12 mouse cellular contexts compared by ENCODE assay signal in genomic region chr1:75024419-75025199, GRCm38 (mm10).
DNase-seq lines count a peak whose midpoint lies in the region; ATAC-seq lines count a peak whose summit lies in the region.
"Had no signal": no experiment of that assay in that cellular context is flagged by ENCODE, and none has a peak within 500 bp of the region (broad histone marks: within the 10 kb centered on the region; RNA-seq: fewer than 3 reads in every experiment).

No protein-coding gene starts in this region.

- H3K36me3 ChIP-seq in intestine, embryonic 14.5 days (ENCODE audit: control insufficient read depth, insufficient read depth, low read length), result no peaks in the 10 kb centered on the region
- H3K36me3 ChIP-seq: limb, embryonic 10.5 days; neural tube, embryonic 15.5 days had no signal

- no peak for ATAC-seq in intestine, embryonic 14.5 days (replicated peaks; ENCODE audit: low FRiP score, low TSS enrichment, low read depth)
- ATAC-seq: inflammation-experienced regulatory T-cells, adult 6 months had no signal

- no peak overlapping the region for H3K9ac ChIP-seq in intestine, embryonic 14.5 days (ENCODE audit: low read length)
- H3K9ac ChIP-seq: neural tube, embryonic 15.5 days had no signal

- H3K4me2 ChIP-seq in intestine, embryonic 14.5 days (ENCODE audit: low read length), result no peak overlapping the region
- H3K4me2 ChIP-seq: neural tube, embryonic 15.5 days had no signal

- no peaks in the 10 kb centered on the region for H3K4me1 ChIP-seq in intestine, embryonic 14.5 days (replicated peaks; ENCODE audit: control insufficient read depth, insufficient read depth, low read length)
- H3K4me1 ChIP-seq: limb, embryonic 10.5 days had no signal

- H3K27ac ChIP-seq in intestine, embryonic 14.5 days (ENCODE audit: low read depth), result peak overlapping the region; percentile 33; the same call in 1 of the 2 replicates
- H3K27ac ChIP-seq: limb, embryonic 10.5 days; neural tube, embryonic 15.5 days had no signal

- H3K9me3 ChIP-seq in intestine, embryonic 14.5 days (ENCODE audit: control insufficient read depth, low read length), result no peaks in the 10 kb centered on the region
- H3K9me3 ChIP-seq: limb, embryonic 10.5 days; neural tube, embryonic 15.5 days had no signal

- DNase-seq in adrenal gland, adult (ENCODE audit: inconsistent age in 2 of 2, low spot score in 1 of 2), result peak; percentile 77 to 90
- DNase-seq in adrenal gland, postnatal 4 days (ENCODE audit: low spot score in 2 of 2), result no peak
- peak; percentile 68 for DNase-seq in ovary, adult 18-20 months (ENCODE audit: low spot score)
- DNase-seq in ovary, postnatal 10 days (ENCODE audit: low spot score), result no peak
- DNase-seq in intestine, embryonic 14.5 days (ENCODE audit: low spot score), result no peak
- DNase-seq in urinary bladder, postnatal 10 days (ENCODE audit: low spot score), result peak; percentile 12
- DNase-seq in thymus, postnatal 25 days, result no peak
- DNase-seq in gastrocnemius, postnatal 10 days, result no peak
- DNase-seq: right cerebral cortex, postnatal 25 days had no signal

- no peak overlapping the region for H3K4me3 ChIP-seq in intestine, embryonic 14.5 days (ENCODE audit: low read depth, low read length)
- H3K4me3 ChIP-seq: limb, embryonic 10.5 days; neural tube, embryonic 15.5 days had no signal

- no peaks in the 10 kb centered on the region for H3K27me3 ChIP-seq in intestine, embryonic 14.5 days (replicated peaks; ENCODE audit: control insufficient read depth, insufficient read depth, low read length)
- H3K27me3 ChIP-seq: neural tube, embryonic 15.5 days had no signal

- 78% methylated on average over 7 of the region's 7 CpGs for WGBS in intestine, embryonic 14.5 days

Comparison
In these comparisons a context has a peak if more than half of its experiments do, and no peak if none do; other contexts are left out.
1. DNase-seq: peak in adrenal gland, adult (2 of 2), ovary, adult 18-20 months (single experiment) and urinary bladder, postnatal 10 days (single experiment); none in adrenal gland, postnatal 4 days (0 of 2), ovary, postnatal 10 days (single experiment), intestine, embryonic 14.5 days (single experiment), thymus, postnatal 25 days (single experiment) and gastrocnemius, postnatal 10 days (single experiment).